In the genomic region with DNA sequence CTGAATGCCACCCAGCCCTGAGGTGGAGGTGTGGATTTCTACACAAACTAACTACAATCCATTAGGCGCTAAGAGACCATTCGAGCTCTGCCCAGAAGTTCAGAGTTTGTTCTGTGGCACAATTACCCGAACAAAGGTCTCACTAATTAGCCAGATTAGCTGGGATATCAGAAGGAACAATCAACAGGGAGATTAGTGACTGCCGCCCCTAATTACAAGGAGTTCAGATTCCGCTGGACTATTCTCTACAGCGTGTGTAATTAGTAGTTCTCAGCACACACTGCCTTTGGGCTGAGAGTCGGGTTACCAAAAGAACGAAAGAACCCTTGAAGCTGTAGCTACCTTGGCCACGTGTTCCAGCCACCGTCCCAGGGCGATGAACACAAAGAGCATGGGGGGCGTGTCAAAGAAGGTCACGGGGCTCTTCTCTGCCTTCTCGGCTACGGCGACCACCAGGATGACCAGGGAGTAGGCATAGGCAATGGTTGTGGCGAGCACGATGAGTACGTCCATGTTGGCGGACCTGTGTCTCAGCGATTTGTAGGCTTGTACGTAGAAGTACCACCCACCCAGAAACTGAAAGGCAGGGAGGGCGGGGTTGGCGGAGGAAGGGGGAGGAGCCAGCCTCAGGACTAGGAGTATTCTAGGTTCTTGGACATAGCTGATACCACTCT, we compare ENCODE assay signal across 12 mouse cellular contexts. TPM values are rescaled to one million over a fixed set of nuclear protein-coding genes. Genes with fewer than 3 reads are reported as not detected.
DNase-seq lines count a peak whose midpoint lies in the region; ATAC-seq and TF ChIP-seq lines count a peak whose summit lies in the region.
"Had no signal": no experiment of that assay in that cellular context is flagged by ENCODE, and none has a peak within 500 bp of the region (broad histone marks: within the 10 kb centered on the region; RNA-seq: fewer than 3 reads in every experiment).

No protein-coding gene starts in this region.

- no peak overlapping the region for H3K4me2 ChIP-seq in kidney, embryonic 15.5 days
- H3K4me2 ChIP-seq in forebrain, embryonic 11.5 days (ENCODE audit: low read depth, low read length, severe bottlenecking), result 0 out of 2 replicates have a peak overlapping the region, but pooled peaks have one; percentile 11
- H3K4me2 ChIP-seq in lung, postnatal 0 days (replicated peaks; ENCODE audit: low read depth, low read length), result no peak overlapping the region

- no peaks in the 10 kb centered on the region for H3K36me3 ChIP-seq in kidney, embryonic 15.5 days
- H3K36me3 ChIP-seq in forebrain, embryonic 11.5 days (ENCODE audit: control insufficient read depth, insufficient read depth, low read length), result no peaks in the 10 kb centered on the region
- no peaks in the 10 kb centered on the region for H3K36me3 ChIP-seq in lung, postnatal 0 days (ENCODE audit: insufficient read depth, low read length)

- no peak for DNase-seq in kidney, postnatal 4 days
- DNase-seq in R1 (ENCODE audit: low read depth, low spot score), result peak; percentile 37
- peak; percentile 74 for DNase-seq in forebrain, embryonic 11.5 days (ENCODE audit: low spot score)
- DNase-seq in urinary bladder, postnatal 4 days (ENCODE audit: low spot score in 2 of 2), result no peak
- no peak for DNase-seq in adrenal gland, postnatal 25 days
- no peak for DNase-seq in lung, postnatal 0 days (ENCODE audit: low spot score)
- DNase-seq: heart, adult 18-20 months; kidney, adult 9 months had no signal

- no peak overlapping the region for H3K27ac ChIP-seq in kidney, embryonic 15.5 days
- no peak overlapping the region for H3K27ac ChIP-seq in forebrain, embryonic 11.5 days (ENCODE audit: low read depth, low read length)
- no peak overlapping the region for H3K27ac ChIP-seq in lung, postnatal 0 days (ENCODE audit: low read length)

- no peak for TF ChIP-seq CTCF in lung, postnatal 0 days (IDR thresholded peaks at IDR 0.05)

- no peak for TF ChIP-seq EP300 in lung, postnatal 0 days (IDR thresholded peaks at IDR 0.05)

- H3K9ac ChIP-seq in kidney, embryonic 15.5 days, result no peak overlapping the region
- H3K9ac ChIP-seq in forebrain, embryonic 11.5 days (ENCODE audit: low read length), result no peak overlapping the region
- no peak overlapping the region for H3K9ac ChIP-seq in lung, postnatal 0 days (replicated peaks; ENCODE audit: low read depth)

- H3K9me3 ChIP-seq in kidney, embryonic 15.5 days (replicated peaks), result no peaks in the 10 kb centered on the region
- no peaks in the 10 kb centered on the region for H3K9me3 ChIP-seq in forebrain, embryonic 11.5 days (ENCODE audit: control insufficient read depth, low read length)
- H3K9me3 ChIP-seq in lung, postnatal 0 days (ENCODE audit: low read length), result no peaks in the 10 kb centered on the region

- no peaks in the 10 kb centered on the region for H3K4me1 ChIP-seq in kidney, embryonic 15.5 days
- H3K4me1 ChIP-seq in forebrain, embryonic 11.5 days (replicated peaks; ENCODE audit: control insufficient read depth, insufficient read depth, low read length), result no peaks in the 10 kb centered on the region; the same call in 1 of the 2 replicates
- H3K4me1 ChIP-seq in lung, postnatal 0 days (ENCODE audit: insufficient read depth, low read depth, low read length), result no peaks in the 10 kb centered on the region

- 63% methylated on average over 24 of the region's 24 CpGs for WGBS in kidney, embryonic 15.5 days
- 35% methylated on average over 24 of the region's 24 CpGs for WGBS in forebrain, embryonic 11.5 days
- WGBS in lung, postnatal 0 days, result 75% methylated on average over 24 of the region's 24 CpGs

- no peak overlapping the region for H3K4me3 ChIP-seq in kidney, embryonic 15.5 days (replicated peaks)
- H3K4me3 ChIP-seq in forebrain, embryonic 11.5 days (ENCODE audit: low read depth, low read length), result no peak overlapping the region
- no peak overlapping the region for H3K4me3 ChIP-seq in lung, postnatal 0 days (ENCODE audit: low read depth, low read length)

- no peaks in the 10 kb centered on the region for H3K27me3 ChIP-seq in kidney, embryonic 15.5 days
- H3K27me3 ChIP-seq in forebrain, embryonic 11.5 days (ENCODE audit: control insufficient read depth, insufficient read depth, low read length), result peaks cover 19% of the 10 kb centered on the region
- H3K27me3 ChIP-seq in lung, postnatal 0 days (replicated peaks; ENCODE audit: insufficient read depth, low read length), result no peaks in the 10 kb centered on the region

- 0 out of 2 replicates have a peak, but pooled peaks have one; percentile 29 for ATAC-seq in kidney, embryonic 15.5 days (replicated peaks; ENCODE audit: low FRiP score)
- peak; percentile 89 for ATAC-seq in forebrain, embryonic 11.5 days (replicated peaks; ENCODE audit: low FRiP score)
- peak; percentile 16; the same call in 1 of the 2 replicates for ATAC-seq in neutrophil, adult 5-6 weeks (ENCODE audit: extremely low read depth, insufficient number of reproducible peaks, low FRiP score, poor library complexity, severe bottlenecking)
- no peak for ATAC-seq in lung, postnatal 0 days

RNA-seq across cellular contexts. Expression of a gene that starts 43.6 kb away (rescaled TPM):
- polyA plus RNA-seq in kidney, embryonic 15.5 days (2015; fragmentation: Nextera tagmentation; extraction: Ambion mirVana), result not detected in 2 replicates
- polyA plus RNA-seq in forebrain, embryonic 11.5 days (2014; fragmentation: Nextera tagmentation; extraction: Ambion mirVana), result not detected in 2 replicates
- not detected in 2 replicates for total RNA-seq in neutrophil, adult 5-6 weeks (2017)
- total RNA-seq in adrenal gland, postnatal 25 days (2021), result not detected in 2 replicates
- not detected in 2 replicates for polyA plus RNA-seq in lung, postnatal 0 days (2015; fragmentation: Nextera tagmentation; extraction: Ambion mirVana)
- total RNA-seq: heart, adult 18-20 months had no signal
- polyA plus RNA-seq: liver, embryonic 16.5 days; neural tube, embryonic 11.5 days had no signal

RNA-seq across cellular contexts. Expression of a gene that starts 46.9 kb away (rescaled TPM):
- polyA plus RNA-seq in kidney, embryonic 15.5 days (2015; fragmentation: Nextera tagmentation; extraction: Ambion mirVana), result 0.68 and 0.96 TPM in 2 replicates
- polyA plus RNA-seq in forebrain, embryonic 11.5 days (2014; fragmentation: Nextera tagmentation; extraction: Ambion mirVana), result 2.3 and 2.6 TPM in 2 replicates
- total RNA-seq in neutrophil, adult 5-6 weeks (2017), result 0.12 TPM in 1 of 2 replicates, not detected in the other
- total RNA-seq in adrenal gland, postnatal 25 days (2021), result 1.3 and 1.5 TPM in 2 replicates
- polyA plus RNA-seq in lung, postnatal 0 days (2015; fragmentation: Nextera tagmentation; extraction: Ambion mirVana), result 7.3 and 12.0 TPM in 2 replicates

RNA-seq across cellular contexts. Expression of a gene that starts 47.4 kb away (rescaled TPM):
- polyA plus RNA-seq in kidney, embryonic 15.5 days (2015; fragmentation: Nextera tagmentation; extraction: Ambion mirVana), result 33.2 and 36.2 TPM in 2 replicates
- polyA plus RNA-seq in forebrain, embryonic 11.5 days (2014; fragmentation: Nextera tagmentation; extraction: Ambion mirVana), result 30.9 and 35.8 TPM in 2 replicates
- 11.3 and 14.3 TPM in 2 replicates for total RNA-seq in neutrophil, adult 5-6 weeks (2017)
- 32.2 and 36.3 TPM in 2 replicates for total RNA-seq in adrenal gland, postnatal 25 days (2021)
- 13.3 and 13.6 TPM in 2 replicates for polyA plus RNA-seq in lung, postnatal 0 days (2015; fragmentation: Nextera tagmentation; extraction: Ambion mirVana)

RNA-seq across cellular contexts. Expression of a gene that starts 54.7 kb away (rescaled TPM):
- polyA plus RNA-seq in kidney, embryonic 15.5 days (2015; fragmentation: Nextera tagmentation; extraction: Ambion mirVana), result not detected in 2 replicates
- not detected in 2 replicates for polyA plus RNA-seq in forebrain, embryonic 11.5 days (2014; fragmentation: Nextera tagmentation; extraction: Ambion mirVana)
- total RNA-seq in neutrophil, adult 5-6 weeks (2017), result not detected in 2 replicates
- total RNA-seq in adrenal gland, postnatal 25 days (2021), result not detected in 2 replicates
- polyA plus RNA-seq in lung, postnatal 0 days (2015; fragmentation: Nextera tagmentation; extraction: Ambion mirVana), result not detected in 2 replicates
- total RNA-seq: heart, adult 18-20 months had no signal
- polyA plus RNA-seq: liver, embryonic 16.5 days; neural tube, embryonic 11.5 days had no signal

Comparison
In these comparisons a context has a peak if more than half of its experiments do, and no peak if none do; other contexts are left out.
1. DNase-seq: peak in R1 (single experiment) and forebrain, embryonic 11.5 days (single experiment); none in kidney, postnatal 4 days (0 of 2), urinary bladder, postnatal 4 days (0 of 2), adrenal gland, postnatal 25 days (single experiment) and lung, postnatal 0 days (single experiment).